Comparison of ENCODE assay signal across 8 mouse cellular contexts in the genomic region with DNA sequence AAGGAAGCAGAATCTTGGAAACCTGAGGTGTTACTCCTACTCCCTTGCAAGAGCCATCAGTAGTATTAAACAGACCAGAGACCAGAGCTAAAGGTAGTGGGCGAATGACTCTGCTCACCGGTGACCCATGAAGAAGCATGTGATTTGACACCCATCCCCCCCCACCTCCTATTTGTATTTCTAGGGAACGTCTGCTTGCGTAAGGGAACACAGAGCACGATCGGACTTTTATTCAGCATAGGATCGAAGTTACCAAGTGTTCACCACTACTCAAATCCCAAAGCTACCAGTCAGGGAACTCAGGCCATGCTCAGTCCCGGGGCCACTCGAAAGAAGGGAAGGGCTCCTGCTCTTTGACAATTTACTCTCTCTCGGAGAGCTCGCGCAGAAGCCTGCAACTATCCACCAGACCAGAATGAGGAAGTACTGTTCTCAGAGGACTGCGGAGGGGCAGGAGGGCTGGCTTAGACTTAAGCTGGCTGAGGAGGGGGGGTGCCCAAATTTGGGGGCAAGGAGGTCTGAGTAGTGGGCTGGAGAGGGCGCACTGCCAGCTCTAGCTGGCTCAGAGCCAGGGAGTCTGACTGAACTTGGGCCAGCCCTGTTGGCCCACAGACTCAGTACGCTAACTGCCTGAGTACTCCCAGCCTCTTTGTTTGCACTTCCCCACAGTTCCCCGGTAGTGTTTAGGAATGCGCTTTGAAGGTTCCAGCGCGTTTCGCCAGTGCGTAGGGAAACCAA. TPM values are rescaled to one million over a fixed set of nuclear protein-coding genes. Genes with fewer than 3 reads are reported as not detected.
DNase-seq lines count a peak whose midpoint lies in the region; ATAC-seq and TF ChIP-seq lines count a peak whose summit lies in the region.

No protein-coding gene starts in this region.

- peak overlapping the region; percentile 28 for H3K4me2 ChIP-seq in forebrain, embryonic 15.5 days (replicated peaks)
- H3K4me2 ChIP-seq in intestine, postnatal 0 days (replicated peaks; ENCODE audit: low read depth) = peak overlapping the region; percentile 60

- no peak overlapping the region for H3K4me3 ChIP-seq in forebrain, embryonic 15.5 days
- H3K4me3 ChIP-seq in intestine, postnatal 0 days (ENCODE audit: low read depth, low read length) = no peak overlapping the region

- TF ChIP-seq CTCF in intestine, postnatal 0 days (IDR thresholded peaks at IDR 0.05; ENCODE audit: low read depth) = no peak

- H3K4me1 ChIP-seq in forebrain, embryonic 15.5 days = peaks cover 30% of the 10 kb centered on the region
- no peaks in the 10 kb centered on the region for H3K4me1 ChIP-seq in intestine, postnatal 0 days (replicated peaks; ENCODE audit: control insufficient read depth, insufficient read depth, low read length)

- no peaks in the 10 kb centered on the region for H3K36me3 ChIP-seq in forebrain, embryonic 15.5 days
- H3K36me3 ChIP-seq in intestine, postnatal 0 days (ENCODE audit: control insufficient read depth, insufficient read depth) = no peaks in the 10 kb centered on the region
- no peaks in the 10 kb centered on the region for H3K36me3 ChIP-seq in splenic B cell, adult 2 months (ENCODE audit: control insufficient read depth, insufficient read depth, low read length, poor library complexity, severe bottlenecking)

- H3K9ac ChIP-seq in forebrain, embryonic 15.5 days (replicated peaks) = no peak overlapping the region
- no peak overlapping the region for H3K9ac ChIP-seq in intestine, postnatal 0 days (ENCODE audit: low read depth, low read length)

- no peaks in the 10 kb centered on the region for H3K9me3 ChIP-seq in forebrain, embryonic 15.5 days
- H3K9me3 ChIP-seq in intestine, postnatal 0 days (ENCODE audit: control insufficient read depth) = no peaks in the 10 kb centered on the region

- H3K27ac ChIP-seq in forebrain, embryonic 15.5 days (replicated peaks) = no peak overlapping the region
- 0 out of 2 replicates have a peak overlapping the region, but pooled peaks have one; percentile 28 for H3K27ac ChIP-seq in intestine, postnatal 0 days (ENCODE audit: low read depth, low read length)

- ATAC-seq in forebrain, embryonic 15.5 days (replicated peaks) = peak; percentile 57; the same call in 1 of the 2 replicates
- ATAC-seq in intestine, postnatal 0 days = no peak

- WGBS in forebrain, embryonic 15.5 days = 17% methylated on average over 21 of the region's 21 CpGs
- 20% methylated on average over 20 of the region's 21 CpGs for WGBS in intestine, postnatal 0 days

- H3K27me3 ChIP-seq in forebrain, embryonic 15.5 days = peaks cover 10% of the 10 kb centered on the region; the same call in 1 of the 2 replicates
- no peaks in the 10 kb centered on the region; the same call in 1 of the 2 replicates for H3K27me3 ChIP-seq in intestine, postnatal 0 days (replicated peaks; ENCODE audit: control insufficient read depth, insufficient read depth, low read length)
- H3K27me3 ChIP-seq in splenic B cell, adult 2 months (ENCODE audit: control insufficient read depth, insufficient read depth, low read length, poor library complexity, severe bottlenecking) = no peaks in the 10 kb centered on the region

- peak; percentile 37 for DNase-seq in adrenal gland, postnatal 10 days
- DNase-seq in adrenal gland, adult 8-10 months = no peak
- peak; percentile 72 for DNase-seq in ES-CJ7 (ENCODE audit: low read depth, low spot score)
- peak; percentile 49 for DNase-seq in lung, postnatal 14 days
- DNase-seq in splenic B cell, adult 2 months (ENCODE audit: low read depth, low spot score) = peak; percentile 51
- DNase-seq in frontal cortex, postnatal 10 days (ENCODE audit: low spot score in 2 of 2) = no peak

RNA-seq across cellular contexts. Expression of a gene that starts 37.4 kb away (rescaled TPM):
- total RNA-seq in adrenal gland, postnatal 10 days (2021) = 10 to 100 TPM; 21.1 to 23.3 TPM
- total RNA-seq in adrenal gland, adult 8-10 months (2022) = 10 to 100 TPM; 15.7 to 26.8 (median 19.2) TPM
- 18.6 and 18.8 TPM in 2 replicates for polyA plus RNA-seq in forebrain, embryonic 15.5 days (2015; fragmentation: Nextera tagmentation; extraction: Ambion mirVana)
- 4.2 and 4.8 TPM in 2 replicates for polyA plus RNA-seq in intestine, postnatal 0 days (2015; fragmentation: Nextera tagmentation; extraction: Ambion mirVana)

Comparison
In these comparisons a context has a peak if more than half of its experiments do, and no peak if none do; other contexts are left out.
1. DNase-seq: peak in adrenal gland, postnatal 10 days (single experiment), ES-CJ7 (single experiment), lung, postnatal 14 days (single experiment) and splenic B cell, adult 2 months (single experiment); none in adrenal gland, adult 8-10 months (single experiment) and frontal cortex, postnatal 10 days (0 of 2).